25 mouse cellular contexts compared by ENCODE assay signal in genomic region chr19:17410465-17411065, GRCm38 (mm10). TPM values are rescaled to one million over a fixed set of nuclear protein-coding genes. Genes with fewer than 3 reads are reported as not detected.
DNase-seq lines count a peak whose midpoint lies in the region; ATAC-seq lines count a peak whose summit lies in the region.
"Had no signal": no experiment of that assay in that cellular context is flagged by ENCODE, and none has a peak within 500 bp of the region (broad histone marks: within the 10 kb centered on the region; RNA-seq: fewer than 3 reads in every experiment).

No protein-coding gene starts in this region.

- 28% methylated on average over 5 of the region's 5 CpGs for WGBS in liver, embryonic 13.5 days (ENCODE audit: insufficient replicate concordance)
- WGBS in stomach, embryonic 14.5 days: 70% methylated on average over 5 of the region's 5 CpGs

- DNase-seq in heart, adult 11 months: peak; percentile 50
- no peak for DNase-seq in heart, postnatal 4 days
- no peak for DNase-seq in liver, embryonic 13.5 days
- no peak for DNase-seq in testis, postnatal 14 days (ENCODE audit: low spot score)
- DNase-seq in left cerebral cortex, postnatal 10 days (ENCODE audit: extremely low spot score in 1 of 2, low spot score in 2 of 2): no peak
- DNase-seq in embryo, embryonic 10 days (ENCODE audit: low spot score): no peak
- no peak for DNase-seq in layer of hippocampus, postnatal 10 days (ENCODE audit: low spot score in 2 of 2)
- DNase-seq: adrenal gland, adult 8-10 months; cerebellum, adult 9-10 months; heart, postnatal 10 days; kidney, adult 2 months; layer of hippocampus, postnatal 36 days; left cerebral cortex, postnatal 4 days; thymus, postnatal 36 days had no signal

- H3K9me3 ChIP-seq in liver, embryonic 13.5 days (replicated peaks): no peaks in the 10 kb centered on the region
- H3K9me3 ChIP-seq in stomach, embryonic 14.5 days (ENCODE audit: control insufficient read depth, low read depth, low read length): no peaks in the 10 kb centered on the region; the same call in 1 of the 2 replicates
- H3K9me3 ChIP-seq: embryonic facial prominence, embryonic 15.5 days; limb, embryonic 15.5 days; neural tube, embryonic 15.5 days had no signal

- H3K27me3 ChIP-seq in liver, embryonic 13.5 days: no peaks in the 10 kb centered on the region
- no peaks in the 10 kb centered on the region for H3K27me3 ChIP-seq in stomach, embryonic 14.5 days (ENCODE audit: control insufficient read depth, insufficient read depth, low read length)
- H3K27me3 ChIP-seq: embryonic facial prominence, embryonic 15.5 days; heart, embryonic 12.5 days; limb, embryonic 15.5 days; midbrain, embryonic 12.5 days; neural tube, embryonic 15.5 days had no signal

- H3K4me1 ChIP-seq in liver, embryonic 13.5 days (replicated peaks): peaks cover 26% of the 10 kb centered on the region
- no peaks in the 10 kb centered on the region for H3K4me1 ChIP-seq in stomach, embryonic 14.5 days (ENCODE audit: control insufficient read depth, insufficient read depth, low read length)
- H3K4me1 ChIP-seq: embryonic facial prominence, embryonic 15.5 days; heart, embryonic 12.5 days; limb, embryonic 15.5 days; midbrain, embryonic 12.5 days; neural tube, embryonic 15.5 days had no signal

- no peak overlapping the region for H3K4me2 ChIP-seq in liver, embryonic 13.5 days
- H3K4me2 ChIP-seq in stomach, embryonic 14.5 days (replicated peaks; ENCODE audit: low read depth, low read length): no peak overlapping the region
- H3K4me2 ChIP-seq: embryonic facial prominence, embryonic 15.5 days; heart, embryonic 12.5 days; limb, embryonic 15.5 days; midbrain, embryonic 12.5 days; neural tube, embryonic 15.5 days had no signal

- peak overlapping the region; percentile 37 for H3K27ac ChIP-seq in liver, embryonic 13.5 days
- H3K27ac ChIP-seq in stomach, embryonic 14.5 days (ENCODE audit: low read length): peak overlapping the region; percentile 2; the same call in 1 of the 2 replicates
- H3K27ac ChIP-seq: embryonic facial prominence, embryonic 15.5 days; hindbrain, postnatal 0 days; kidney, postnatal 0 days; limb, embryonic 15.5 days; midbrain, embryonic 12.5 days; neural tube, embryonic 15.5 days had no signal

- ATAC-seq in liver, embryonic 13.5 days (ENCODE audit: low read depth): peak; percentile 68
- ATAC-seq in stomach, embryonic 14.5 days (ENCODE audit: insufficient number of reproducible peaks, insufficient read depth, low FRiP score, low read depth): no peak
- ATAC-seq: activated CD4-positive, CD25-positive, alpha-beta regulatory T cell, adult 4 months; forebrain, embryonic 14.5 days; hindbrain, postnatal 0 days; lung, postnatal 0 days had no signal

- no peak overlapping the region for H3K4me3 ChIP-seq in liver, embryonic 13.5 days (replicated peaks)
- H3K4me3 ChIP-seq in stomach, embryonic 14.5 days (ENCODE audit: low read depth, low read length): no peak overlapping the region
- H3K4me3 ChIP-seq: embryonic facial prominence, embryonic 15.5 days; heart, embryonic 12.5 days; limb, embryonic 15.5 days; midbrain, embryonic 12.5 days; neural tube, embryonic 15.5 days had no signal

- H3K36me3 ChIP-seq in liver, embryonic 13.5 days: no peaks in the 10 kb centered on the region
- no peaks in the 10 kb centered on the region for H3K36me3 ChIP-seq in stomach, embryonic 14.5 days (ENCODE audit: control insufficient read depth, insufficient read depth, low read length)
- H3K36me3 ChIP-seq: embryonic facial prominence, embryonic 15.5 days; heart, embryonic 12.5 days; limb, embryonic 15.5 days; midbrain, embryonic 12.5 days; neural tube, embryonic 15.5 days had no signal

- H3K9ac ChIP-seq in liver, embryonic 13.5 days: no peak overlapping the region
- H3K9ac ChIP-seq in stomach, embryonic 14.5 days (replicated peaks; ENCODE audit: low read depth, low read length): no peak overlapping the region
- H3K9ac ChIP-seq: embryonic facial prominence, embryonic 15.5 days; heart, embryonic 12.5 days; limb, embryonic 15.5 days; midbrain, embryonic 12.5 days; neural tube, embryonic 15.5 days had no signal

- intact Hi-C loops in left cerebral cortex, postnatal 10 days (cut with DNase I): no loop called here

RNA-seq across cellular contexts. Expression of gene Rfk, which starts 16.7 kb away (rescaled TPM):
- 10 to 100 TPM; 48.3 to 57.7 TPM for total RNA-seq in heart, postnatal 4 days (2021)
- 73.0 and 84.8 TPM in 2 replicates for polyA plus RNA-seq in liver, embryonic 13.5 days (2015; fragmentation: Nextera tagmentation; extraction: Ambion mirVana)
- polyA plus RNA-seq in stomach, embryonic 14.5 days (2014; fragmentation: Nextera tagmentation; extraction: Ambion mirVana): 68.2 and 68.8 TPM in 2 replicates
- total RNA-seq in left cerebral cortex, postnatal 10 days (2021): 10 to 100 TPM; 47.6 to 55.8 TPM
- total RNA-seq in layer of hippocampus, postnatal 10 days (2021): 10 to 100 TPM; 50.7 to 57.1 TPM

RNA-seq across cellular contexts. Expression of gene Gcnt1, which starts 37.9 kb away (rescaled TPM):
- 10 to 100 TPM; 10.2 to 10.8 TPM for total RNA-seq in heart, postnatal 4 days (2021)
- polyA plus RNA-seq in liver, embryonic 13.5 days (2015; fragmentation: Nextera tagmentation; extraction: Ambion mirVana): 17.9 and 25.0 TPM in 2 replicates
- polyA plus RNA-seq in stomach, embryonic 14.5 days (2014; fragmentation: Nextera tagmentation; extraction: Ambion mirVana): 4.6 and 5.3 TPM in 2 replicates
- total RNA-seq in left cerebral cortex, postnatal 10 days (2021): 1 to 10 TPM; 1.9 to 2.6 TPM
- 1 to 10 TPM; 1.8 to 2.2 TPM for total RNA-seq in layer of hippocampus, postnatal 10 days (2021)
